Mouse (Mus musculus) ES-Bruce4 (cell line): ENCODE results near the gene C1qc. TPM values are rescaled to one million over a fixed set of nuclear protein-coding genes. Genes with fewer than 3 reads are reported as not detected.
A peak's percentile ranks its signal among the peaks of the same experiment; 100 is the strongest.

Experiments
- H3K27ac ChIP-seq: 2 replicates; pipeline ENCODE4 v1.5.1; 2012; ENCODE audit warnings: low read length, inconsistent platforms; ENCODE audit not compliant: insufficient read depth
- H3K27me3 ChIP-seq: 2 replicates; pipeline ENCODE4 v1.6.1; 2012; ENCODE audit warnings: mild to moderate bottlenecking, low read length, inconsistent platforms; ENCODE audit not compliant: control insufficient read depth, poor library complexity, insufficient read depth, severe bottlenecking
- H3K36me3 ChIP-seq: 2 replicates; pipeline ENCODE4 v1.6.1; 2012; ENCODE audit warnings: inconsistent platforms, mild to moderate bottlenecking, low read length, moderate library complexity; ENCODE audit not compliant: control insufficient read depth, poor library complexity, insufficient read depth, severe bottlenecking
- H3K4me1 ChIP-seq: one replicate; pipeline ENCODE4 v1.8.1; 2011; ENCODE audit warnings: low read length; ENCODE audit not compliant: control insufficient read depth, insufficient read depth
- H3K4me3 ChIP-seq: 2 replicates; pipeline ENCODE4 v1.5.1; 2011; ENCODE audit warnings: low read depth, mild to moderate bottlenecking, low read length
- H3K9ac ChIP-seq: 2 replicates; pipeline ENCODE4 v1.6.1; 2012; ENCODE audit warnings: low read depth, mild to moderate bottlenecking, inconsistent platforms; ENCODE audit not compliant: poor library complexity, severe bottlenecking
- H3K9me3 ChIP-seq: replicated peaks from 2 replicates; pipeline ENCODE4 v1.6.1; 2012; ENCODE audit warnings: mild to moderate bottlenecking, low read length, inconsistent platforms; ENCODE audit not compliant: control insufficient read depth, poor library complexity, insufficient read depth, severe bottlenecking
- CTCF ChIP-seq: IDR thresholded peaks from one replicate; pipeline ENCODE4 v1.8.1; 2011; ENCODE audit warnings: low read depth, low read length
- EP300 ChIP-seq: IDR thresholded peaks from 2 replicates; pipeline ENCODE4 v1.6.1; 2011; ENCODE audit warnings: low read depth, low read length; ENCODE audit not compliant: insufficient read depth
- POLR2A ChIP-seq: IDR thresholded peaks from one replicate; pipeline ENCODE4 v1.8.1; 2011; ENCODE audit warnings: low read length; ENCODE audit not compliant: insufficient read depth
- polyA plus RNA-seq: library from polyadenylated mRNA; stranded (reverse); fragments of >200 nt; gene quantifications from 2 replicates; pipeline ENCODE4 v1.2.4, GENCODE M21; 2011; ENCODE audit warnings: low read depth; ENCODE audit not compliant: missing spikeins, insufficient read depth, insufficient read length

Gene C1qc
- polyA plus RNA-seq, 1 experiment: not detected

- peak; percentile 90 for TF ChIP-seq CTCF
- no peak for TF ChIP-seq EP300
- TF ChIP-seq POLR2A: no peak
- Histone ChIP-seq H3K4me1 (peaks cover 4% of the 10 kb centered on the region), H3K9ac (no peak overlapping the region), H3K36me3 (no peaks in the 10 kb centered on the region), H3K4me3 (no peak overlapping the region), H3K9me3 (no peaks in the 10 kb centered on the region), H3K27me3 (no peaks in the 10 kb centered on the region), H3K27ac (no peak overlapping the region)
These were observed 51.8 kb downstream of the C1qc start for GRCm38 (mm10) chr4:136841056-136841455.

Other genes starting within 250 kb of the C1qc start
- gene Ephb2, start 57.1 kb downstream of the C1qc start, polyA plus RNA-seq: 15.1 and 15.5 TPM in 2 replicates
- gene C1qb, start 6.9 kb downstream of the C1qc start, polyA plus RNA-seq: not detected in 2 replicates
- not detected in 2 replicates for gene C1qa, start 5.7 kb upstream of the C1qc start, polyA plus RNA-seq
- gene Epha8, start 63.8 kb upstream of the C1qc start, polyA plus RNA-seq: 0.61 and 0.72 TPM in 2 replicates
- 8.0 and 8.6 TPM in 2 replicates for gene Zbtb40, start 155.7 kb upstream of the C1qc start, polyA plus RNA-seq